Mouse (Mus musculus): ENCODE measurements around the gene Pum1. TPM values are rescaled to one million over a fixed set of nuclear protein-coding genes. Genes with fewer than 3 reads are reported as not detected.

Gene Pum1
- polyA plus RNA-seq, 1 experiment from 2014 or later = 103 TPM

DNA sequence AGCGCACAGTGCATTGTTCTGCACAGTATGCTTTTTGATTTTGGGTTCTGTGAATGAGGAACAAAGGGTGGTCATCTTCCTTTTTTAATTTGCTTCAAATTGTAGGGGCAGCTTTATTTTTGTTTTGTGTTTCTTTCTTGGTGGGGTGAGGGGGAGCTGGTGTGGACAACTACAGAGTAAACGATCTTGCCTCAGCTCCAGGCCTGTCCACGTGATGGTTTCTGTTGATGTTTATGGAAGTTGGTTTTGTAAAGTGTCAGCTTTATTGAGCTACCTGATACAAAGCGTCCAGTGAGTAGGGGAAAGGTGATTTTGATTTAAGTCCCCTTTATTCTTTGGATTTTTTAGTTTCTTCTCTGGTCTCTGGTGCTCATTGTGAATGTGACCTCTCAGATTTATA, 72.8 kb downstream of the Pum1 start:
- 88% methylated on average over 4 of the region's 4 CpGs for WGBS
- H3K27me3 ChIP-seq (ENCODE audit: control insufficient read depth, insufficient read depth, low read length) = no peaks in the 10 kb centered on the region
- no peak overlapping the region for H3K4me2 ChIP-seq
- no peak for ATAC-seq (ENCODE audit: low FRiP score)
- no peak overlapping the region for H3K4me3 ChIP-seq (ENCODE audit: low read depth, low read length)
- DNase-seq (ENCODE audit: low spot score, missing footprints) = no peak
- no peaks in the 10 kb centered on the region for H3K4me1 ChIP-seq (ENCODE audit: control insufficient read depth, insufficient read depth, low read length)
- no peaks in the 10 kb centered on the region for H3K9me3 ChIP-seq (ENCODE audit: control insufficient read depth, low read length)
- no peak overlapping the region for H3K27ac ChIP-seq (ENCODE audit: low read depth, low read length)
- H3K36me3 ChIP-seq (ENCODE audit: control insufficient read depth, insufficient read depth, low read length) = peaks cover 2% of the 10 kb centered on the region; the same call in 1 of the 2 replicates
- H3K9ac ChIP-seq (ENCODE audit: low read length) = no peak overlapping the region

DNA sequence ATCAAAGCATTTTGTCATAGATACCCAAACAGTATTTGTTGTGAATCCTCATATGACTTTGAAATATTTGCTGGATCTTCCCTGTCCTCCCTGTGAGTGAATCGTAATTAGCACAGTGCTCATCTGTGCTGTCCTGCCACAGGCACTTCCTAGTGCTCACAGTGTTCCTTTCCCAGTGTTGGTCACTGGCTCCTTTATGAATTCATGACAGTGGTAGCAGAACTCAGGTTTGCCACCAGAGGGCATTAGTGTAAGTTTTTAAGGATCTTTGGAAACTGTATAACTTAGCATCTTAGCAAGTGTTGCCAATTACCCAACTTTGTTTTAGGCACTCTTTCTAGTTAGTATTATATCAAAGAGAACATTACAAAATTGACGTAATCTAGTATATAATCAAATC, 75.4 kb downstream of the Pum1 start:
- no peak overlapping the region for H3K4me2 ChIP-seq
- DNase-seq (ENCODE audit: low spot score, missing footprints) (peak; percentile 94), ATAC-seq (ENCODE audit: low FRiP score) (0 out of 2 replicates have a peak, but pooled peaks have one; percentile 22)
- no peaks in the 10 kb centered on the region for H3K27me3 ChIP-seq (ENCODE audit: control insufficient read depth, insufficient read depth, low read length)
- no peaks in the 10 kb centered on the region for H3K9me3 ChIP-seq (ENCODE audit: control insufficient read depth, low read length)
- no peak overlapping the region for H3K27ac ChIP-seq (ENCODE audit: low read depth, low read length)
- 79% methylated on average over 2 of the region's 2 CpGs for WGBS
- H3K4me1 ChIP-seq (ENCODE audit: control insufficient read depth, insufficient read depth, low read length) = no peaks in the 10 kb centered on the region
- H3K4me3 ChIP-seq (ENCODE audit: low read depth, low read length) = no peak overlapping the region
- no peak overlapping the region for H3K9ac ChIP-seq (ENCODE audit: low read length)
- H3K36me3 ChIP-seq (ENCODE audit: control insufficient read depth, insufficient read depth, low read length) = peaks cover 12% of the 10 kb centered on the region; the same call in 1 of the 2 replicates

DNA sequence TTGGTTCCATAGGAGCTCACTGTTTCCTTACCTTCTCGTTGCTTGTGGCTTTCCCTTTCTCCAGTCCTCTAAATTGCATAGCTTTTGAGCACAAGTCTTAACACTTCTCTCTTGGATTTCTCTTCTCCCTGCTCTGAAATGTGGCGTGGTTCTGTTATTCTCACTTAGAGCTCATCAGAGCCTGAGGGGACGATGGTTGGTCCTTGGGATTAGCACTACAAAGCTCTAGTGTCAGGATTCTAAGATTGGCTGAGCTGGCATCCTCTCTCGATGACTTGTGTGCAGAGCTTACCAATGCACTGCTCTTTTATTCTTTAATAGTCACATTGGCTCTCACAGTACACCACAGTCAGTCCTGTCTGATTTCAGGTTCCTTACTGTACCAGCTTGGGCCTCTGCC, 80.9 kb downstream of the Pum1 start:
- Histone ChIP-seq H3K4me2 (no peak overlapping the region), H3K9ac (ENCODE audit: low read length) (no peak overlapping the region), H3K27ac (ENCODE audit: low read depth, low read length) (no peak overlapping the region), H3K27me3 (ENCODE audit: control insufficient read depth, insufficient read depth, low read length) (no peaks in the 10 kb centered on the region), H3K4me3 (ENCODE audit: low read depth, low read length) (no peak overlapping the region), H3K36me3 (ENCODE audit: control insufficient read depth, insufficient read depth, low read length) (peaks cover 34% of the 10 kb centered on the region), H3K9me3 (ENCODE audit: control insufficient read depth, low read length) (no peaks in the 10 kb centered on the region), H3K4me1 (ENCODE audit: control insufficient read depth, insufficient read depth, low read length) (no peaks in the 10 kb centered on the region)
- DNase-seq (ENCODE audit: low spot score, missing footprints) = no peak
- no peak for ATAC-seq (ENCODE audit: low FRiP score)
- WGBS = 79% methylated on average over 4 of the region's 4 CpGs

DNA sequence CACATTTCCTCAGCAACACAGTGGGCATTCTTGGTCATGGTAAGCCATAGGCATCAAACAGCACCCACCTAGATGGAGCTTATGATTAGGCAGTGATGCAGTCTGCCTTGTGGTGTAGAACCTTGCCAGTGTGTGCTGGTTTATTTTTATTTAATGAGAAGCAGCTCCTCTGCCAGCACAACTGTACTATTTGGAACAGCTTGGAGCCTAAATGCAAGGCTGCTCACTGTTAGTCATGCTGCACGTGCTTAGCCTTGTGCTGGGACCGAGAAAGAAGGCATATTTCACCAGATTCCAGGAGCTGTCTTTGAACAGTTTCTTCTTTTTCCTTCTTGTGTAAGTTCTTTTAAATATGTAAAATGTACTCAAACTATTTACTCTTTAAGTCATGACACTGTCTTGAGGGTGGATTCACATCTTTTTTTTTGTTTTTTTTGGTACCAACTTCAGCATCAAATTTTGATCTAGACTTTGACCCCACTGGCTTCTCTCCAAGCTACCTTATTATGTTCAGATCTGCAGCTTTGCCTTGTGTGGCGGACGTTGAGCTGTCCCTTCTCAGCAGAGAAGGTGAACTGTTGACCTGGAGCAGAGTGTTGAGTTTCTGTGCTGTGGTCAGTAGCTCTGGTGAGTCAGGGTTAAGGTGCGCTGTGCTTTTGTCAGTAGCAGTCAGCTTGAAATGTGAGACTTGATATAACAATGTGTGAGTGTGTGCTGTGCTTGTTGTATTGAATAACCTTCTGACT, 82.6 kb downstream of the Pum1 start:
- Histone ChIP-seq H3K4me3 (ENCODE audit: low read depth, low read length) (no peak overlapping the region), H3K36me3 (ENCODE audit: control insufficient read depth, insufficient read depth, low read length) (peaks cover 40% of the 10 kb centered on the region), H3K9ac (ENCODE audit: low read length) (no peak overlapping the region), H3K27ac (ENCODE audit: low read depth, low read length) (no peak overlapping the region), H3K4me1 (ENCODE audit: control insufficient read depth, insufficient read depth, low read length) (no peaks in the 10 kb centered on the region), H3K4me2 (no peak overlapping the region), H3K27me3 (ENCODE audit: control insufficient read depth, insufficient read depth, low read length) (no peaks in the 10 kb centered on the region), H3K9me3 (ENCODE audit: control insufficient read depth, low read length) (no peaks in the 10 kb centered on the region)
- 88% methylated on average over 5 of the region's 5 CpGs for whole genome bisulfite sequencing
- no peak for ATAC-seq (ENCODE audit: low FRiP score)
- no peak for DNase-seq (ENCODE audit: low spot score, missing footprints)

GRCm38 (mm10) chr4:130749566-130749965, 86.4 kb downstream of the Pum1 start:
- H3K27me3 ChIP-seq (ENCODE audit: control insufficient read depth, insufficient read depth, low read length) = no peaks in the 10 kb centered on the region
- H3K4me1 ChIP-seq (ENCODE audit: control insufficient read depth, insufficient read depth, low read length) = no peaks in the 10 kb centered on the region
- ATAC-seq (ENCODE audit: low FRiP score) (no peak), DNase-seq (ENCODE audit: low spot score, missing footprints) (no peak)
- H3K36me3 ChIP-seq (ENCODE audit: control insufficient read depth, insufficient read depth, low read length) = peaks cover 42% of the 10 kb centered on the region
- WGBS = 81% methylated on average over 7 of the region's 7 CpGs
- no peak overlapping the region for H3K4me2 ChIP-seq
- no peak overlapping the region for H3K27ac ChIP-seq (ENCODE audit: low read depth, low read length)
- H3K4me3 ChIP-seq (ENCODE audit: low read depth, low read length) = no peak overlapping the region
- H3K9ac ChIP-seq (ENCODE audit: low read length) = no peak overlapping the region
- H3K9me3 ChIP-seq (ENCODE audit: control insufficient read depth, low read length) = no peaks in the 10 kb centered on the region

GRCm38 (mm10) chr4:130751966-130752365, 88.8 kb downstream of the Pum1 start:
- H3K36me3 ChIP-seq (ENCODE audit: control insufficient read depth, insufficient read depth, low read length) = peaks cover 36% of the 10 kb centered on the region
- ATAC-seq (ENCODE audit: low FRiP score) (no peak), DNase-seq (ENCODE audit: low spot score, missing footprints) (no peak)
- WGBS = 96% methylated on average over 2 of the region's 2 CpGs
- no peaks in the 10 kb centered on the region for H3K9me3 ChIP-seq (ENCODE audit: control insufficient read depth, low read length)
- no peak overlapping the region for H3K9ac ChIP-seq (ENCODE audit: low read length)
- H3K4me3 ChIP-seq (ENCODE audit: low read depth, low read length) = no peak overlapping the region
- H3K4me1 ChIP-seq (ENCODE audit: control insufficient read depth, insufficient read depth, low read length) = no peaks in the 10 kb centered on the region
- H3K27me3 ChIP-seq (ENCODE audit: control insufficient read depth, insufficient read depth, low read length) = no peaks in the 10 kb centered on the region
- H3K27ac ChIP-seq (ENCODE audit: low read depth, low read length) = no peak overlapping the region
- no peak overlapping the region for H3K4me2 ChIP-seq

- Histone ChIP-seq H3K27me3 (ENCODE audit: control insufficient read depth, insufficient read depth, low read length) (no peaks in the 10 kb centered on the region), H3K27ac (ENCODE audit: low read depth, low read length) (no peak overlapping the region), H3K4me1 (ENCODE audit: control insufficient read depth, insufficient read depth, low read length) (no peaks in the 10 kb centered on the region), H3K4me2 (no peak overlapping the region), H3K9ac (ENCODE audit: low read length) (no peak overlapping the region), H3K4me3 (ENCODE audit: low read depth, low read length) (no peak overlapping the region), H3K36me3 (ENCODE audit: control insufficient read depth, insufficient read depth, low read length) (peaks cover 30% of the 10 kb centered on the region), H3K9me3 (ENCODE audit: control insufficient read depth, low read length) (no peaks in the 10 kb centered on the region)
- 83% methylated on average over 7 of the region's 7 CpGs for WGBS
- ATAC-seq (ENCODE audit: low FRiP score) (no peak), DNase-seq (ENCODE audit: low spot score, missing footprints) (no peak)
Measured at GRCm38 (mm10) chr4:130752591-130752990, 89.5 kb downstream of the Pum1 start.

- Histone ChIP-seq H3K36me3 (ENCODE audit: control insufficient read depth, insufficient read depth, low read length) (peaks cover 28% of the 10 kb centered on the region), H3K9me3 (ENCODE audit: control insufficient read depth, low read length) (no peaks in the 10 kb centered on the region), H3K4me2 (no peak overlapping the region), H3K27me3 (ENCODE audit: control insufficient read depth, insufficient read depth, low read length) (no peaks in the 10 kb centered on the region), H3K27ac (ENCODE audit: low read depth, low read length) (no peak overlapping the region), H3K4me3 (ENCODE audit: low read depth, low read length) (no peak overlapping the region), H3K9ac (ENCODE audit: low read length) (no peak overlapping the region), H3K4me1 (ENCODE audit: control insufficient read depth, insufficient read depth, low read length) (no peaks in the 10 kb centered on the region)
- no peak for ATAC-seq (ENCODE audit: low FRiP score)
- DNase-seq (ENCODE audit: low spot score, missing footprints) = no peak
- WGBS = 84% methylated on average over 5 of the region's 5 CpGs
Measured at GRCm38 (mm10) chr4:130753755-130754154, 90.6 kb downstream of the Pum1 start.

GRCm38 (mm10) chr4:130754776-130755175, 91.7 kb downstream of the Pum1 start:
- DNase-seq (ENCODE audit: low spot score, missing footprints) (no peak), ATAC-seq (ENCODE audit: low FRiP score) (no peak)
- Histone ChIP-seq H3K4me2 (no peak overlapping the region), H3K27me3 (ENCODE audit: control insufficient read depth, insufficient read depth, low read length) (no peaks in the 10 kb centered on the region), H3K27ac (ENCODE audit: low read depth, low read length) (no peak overlapping the region), H3K4me1 (ENCODE audit: control insufficient read depth, insufficient read depth, low read length) (no peaks in the 10 kb centered on the region), H3K4me3 (ENCODE audit: low read depth, low read length) (no peak overlapping the region), H3K36me3 (ENCODE audit: control insufficient read depth, insufficient read depth, low read length) (peaks cover 28% of the 10 kb centered on the region), H3K9ac (ENCODE audit: low read length) (no peak overlapping the region), H3K9me3 (ENCODE audit: control insufficient read depth, low read length) (no peaks in the 10 kb centered on the region)
- 88% methylated on average over 2 of the region's 2 CpGs for WGBS

All from midbrain, embryonic 11.5 days (tissue).